In genomic region chr12:86725706-86726105, GRCm38 (mm10) we compare ENCODE assay signal across 9 mouse cellular contexts. TPM values are rescaled to one million over a fixed set of nuclear protein-coding genes. Genes with fewer than 3 reads are reported as not detected.
DNase-seq lines count a peak whose midpoint lies in the region; ATAC-seq lines count a peak whose summit lies in the region.
"Had no signal": no experiment of that assay in that cellular context is flagged by ENCODE, and none has a peak within 500 bp of the region (broad histone marks: within the 10 kb centered on the region; RNA-seq: fewer than 3 reads in every experiment).

No protein-coding gene starts in this region.

- H3K27me3 ChIP-seq in kidney, embryonic 14.5 days (ENCODE audit: control insufficient read depth, insufficient read depth, low read length): no peaks in the 10 kb centered on the region
- H3K27me3 ChIP-seq in hindbrain, embryonic 14.5 days (ENCODE audit: control insufficient read depth, insufficient read depth, low read length): no peaks in the 10 kb centered on the region
- H3K27me3 ChIP-seq in midbrain, embryonic 13.5 days: no peaks in the 10 kb centered on the region

- intact Hi-C loops in gastrocnemius, postnatal 36 days (cut with DNase I): no loop called here

- H3K27ac ChIP-seq in kidney, embryonic 14.5 days (ENCODE audit: low read depth, low read length): peak overlapping the region; percentile 76; the same call in 1 of the 2 replicates
- H3K27ac ChIP-seq in hindbrain, embryonic 14.5 days: peak overlapping the region; percentile 75
- peak overlapping the region; percentile 59 for H3K27ac ChIP-seq in midbrain, embryonic 13.5 days

- H3K4me1 ChIP-seq in kidney, embryonic 14.5 days (ENCODE audit: control insufficient read depth, insufficient read depth, low read length): 0 out of 2 replicates have a peak, but pooled peaks cover 3% of the 10 kb centered on the region
- peaks cover 10% of the 10 kb centered on the region; the same call in 1 of the 2 replicates for H3K4me1 ChIP-seq in hindbrain, embryonic 14.5 days (replicated peaks; ENCODE audit: control insufficient read depth, insufficient read depth, low read length)
- H3K4me1 ChIP-seq in midbrain, embryonic 13.5 days (replicated peaks): peaks cover 14% of the 10 kb centered on the region

- H3K9ac ChIP-seq in kidney, embryonic 14.5 days (ENCODE audit: low read depth, low read length): peak overlapping the region; percentile 68
- H3K9ac ChIP-seq in hindbrain, embryonic 14.5 days: peak overlapping the region; percentile 73
- H3K9ac ChIP-seq in midbrain, embryonic 13.5 days (replicated peaks): peak overlapping the region; percentile 67

- H3K36me3 ChIP-seq in kidney, embryonic 14.5 days (ENCODE audit: control insufficient read depth, insufficient read depth, low read length): no peaks in the 10 kb centered on the region
- H3K36me3 ChIP-seq in hindbrain, embryonic 14.5 days (replicated peaks; ENCODE audit: control insufficient read depth, insufficient read depth): no peaks in the 10 kb centered on the region; the same call in 1 of the 2 replicates
- H3K36me3 ChIP-seq in midbrain, embryonic 13.5 days: no peaks in the 10 kb centered on the region

- peak; percentile 20 for ATAC-seq in kidney, embryonic 14.5 days (ENCODE audit: low FRiP score, low TSS enrichment)
- peak; percentile 33 for ATAC-seq in CD4-positive, CD25-positive, alpha-beta regulatory T cell, adult 4 months
- ATAC-seq in hindbrain, embryonic 14.5 days (ENCODE audit: low FRiP score): peak; percentile 12
- peak; percentile 22 for ATAC-seq in midbrain, embryonic 13.5 days

- under 1% methylated on average over 19 of the region's 19 CpGs for WGBS in kidney, embryonic 14.5 days
- under 1% methylated on average over 19 of the region's 19 CpGs for WGBS in hindbrain, embryonic 14.5 days
- 0% methylated on average over 19 of the region's 19 CpGs for WGBS in midbrain, embryonic 13.5 days

- peak overlapping the region; percentile 74 for H3K4me3 ChIP-seq in kidney, embryonic 14.5 days (ENCODE audit: low read length)
- peak overlapping the region; percentile 77 for H3K4me3 ChIP-seq in hindbrain, embryonic 14.5 days (replicated peaks; ENCODE audit: low read length)
- H3K4me3 ChIP-seq in midbrain, embryonic 13.5 days (replicated peaks): peak overlapping the region; percentile 60

- no peaks in the 10 kb centered on the region for H3K9me3 ChIP-seq in kidney, embryonic 14.5 days (ENCODE audit: control insufficient read depth, low read length)
- H3K9me3 ChIP-seq in hindbrain, embryonic 14.5 days (ENCODE audit: control insufficient read depth, low read length): no peaks in the 10 kb centered on the region
- no peaks in the 10 kb centered on the region for H3K9me3 ChIP-seq in midbrain, embryonic 13.5 days

- no peak for DNase-seq in kidney, postnatal 10 days
- peak; percentile 81 for DNase-seq in brain, adult 2 months (ENCODE audit: low read depth, low spot score)
- peak; percentile 54 for DNase-seq in hindbrain, embryonic 14.5 days (ENCODE audit: low spot score)
- DNase-seq in B cell, adult 2 months: no peak
- no peak for DNase-seq in gastrocnemius, postnatal 36 days

- H3K4me2 ChIP-seq in kidney, embryonic 14.5 days (replicated peaks; ENCODE audit: low read depth, low read length): peak overlapping the region; percentile 96
- peak overlapping the region; percentile 88 for H3K4me2 ChIP-seq in hindbrain, embryonic 14.5 days (replicated peaks)
- H3K4me2 ChIP-seq in midbrain, embryonic 13.5 days (replicated peaks): peak overlapping the region; percentile 74

RNA-seq across cellular contexts. Expression of gene Angel1, which starts 0.6 kb away (rescaled TPM):
- polyA plus RNA-seq in kidney, embryonic 14.5 days (2014; fragmentation: Nextera tagmentation; extraction: Ambion mirVana): 7.9 and 10.2 TPM in 2 replicates
- 10 to 100 TPM in 1 of 2 experiments, 1 to 10 TPM in 1; 5.4 to 10.3 TPM for polyA plus RNA-seq in CD4-positive, CD25-positive, alpha-beta regulatory T cell, adult 4 months (2017; shearing (Covaris generic))
- 12.3 and 13.1 TPM in 2 replicates for polyA plus RNA-seq in hindbrain, embryonic 14.5 days (2014; fragmentation: Nextera tagmentation; extraction: Ambion mirVana)
- polyA plus RNA-seq in midbrain, embryonic 13.5 days (2015; fragmentation: Nextera tagmentation; extraction: Ambion mirVana): 10.3 and 10.9 TPM in 2 replicates
- total RNA-seq in gastrocnemius, postnatal 36 days (2021): 1 to 10 TPM; 3.5 to 3.9 TPM

RNA-seq across cellular contexts. Expression of gene Lrrc74a, which starts 8.5 kb away (rescaled TPM):
- not detected in 2 replicates for polyA plus RNA-seq in kidney, embryonic 14.5 days (2014; fragmentation: Nextera tagmentation; extraction: Ambion mirVana)
- polyA plus RNA-seq in CD4-positive, CD25-positive, alpha-beta regulatory T cell, adult 4 months (2017; shearing (Covaris generic)): not detected
- not detected in 2 replicates for polyA plus RNA-seq in hindbrain, embryonic 14.5 days (2014; fragmentation: Nextera tagmentation; extraction: Ambion mirVana)
- polyA plus RNA-seq in midbrain, embryonic 13.5 days (2015; fragmentation: Nextera tagmentation; extraction: Ambion mirVana): not detected in 2 replicates
- not detected for total RNA-seq in gastrocnemius, postnatal 36 days (2021)
- total RNA-seq: hematopoietic stem cell, adult 5-6 weeks had no signal

RNA-seq across cellular contexts. Expression of gene Vash1, which starts 47.2 kb away (rescaled TPM):
- 8.4 and 9.6 TPM in 2 replicates for polyA plus RNA-seq in kidney, embryonic 14.5 days (2014; fragmentation: Nextera tagmentation; extraction: Ambion mirVana)
- not detected for polyA plus RNA-seq in CD4-positive, CD25-positive, alpha-beta regulatory T cell, adult 4 months (2017; shearing (Covaris generic))
- 27.5 and 31.2 TPM in 2 replicates for polyA plus RNA-seq in hindbrain, embryonic 14.5 days (2014; fragmentation: Nextera tagmentation; extraction: Ambion mirVana)
- 31.3 and 40.6 TPM in 2 replicates for polyA plus RNA-seq in midbrain, embryonic 13.5 days (2015; fragmentation: Nextera tagmentation; extraction: Ambion mirVana)
- total RNA-seq in gastrocnemius, postnatal 36 days (2021): 1 to 10 TPM; 7.3 to 8.6 TPM

Comparison
In these comparisons a context has a peak if more than half of its experiments do, and no peak if none do; other contexts are left out.
1. DNase-seq: peak in brain, adult 2 months (single experiment) and hindbrain, embryonic 14.5 days (single experiment); none in kidney, postnatal 10 days (single experiment), B cell, adult 2 months (0 of 2) and gastrocnemius, postnatal 36 days (0 of 2).
2. Peak in every context shown above with its lines, with median percentiles within 50 percentile points of each other: ATAC-seq, H3K27ac ChIP-seq, H3K4me2 ChIP-seq, H3K4me3 ChIP-seq and H3K9ac ChIP-seq.